Mouse (Mus musculus): ENCODE measurements around the gene Fubp3.

DNA sequence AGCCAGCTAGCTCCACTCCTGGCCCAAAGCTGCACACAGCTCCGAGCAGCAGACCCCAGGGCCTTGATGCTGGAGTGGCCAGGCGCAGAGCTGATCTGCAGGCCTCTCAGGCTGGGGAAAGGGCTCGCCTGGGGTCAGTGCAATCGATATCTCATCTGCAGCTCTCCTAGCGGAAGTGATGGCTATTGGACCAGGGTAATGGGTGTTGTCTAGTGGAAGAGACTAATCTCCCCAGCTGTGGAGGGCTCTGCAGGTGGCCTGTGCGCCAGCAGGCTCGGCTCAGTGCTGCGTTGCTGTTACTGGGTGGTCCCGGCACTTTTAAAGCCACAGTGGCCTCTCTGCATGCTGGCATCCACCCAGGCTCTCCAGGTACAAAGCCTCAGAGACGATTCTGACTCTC, 46.7 kb upstream of the Fubp3 start:
- TF ChIP-seq CTCF (IDR thresholded peaks at IDR 0.05) (no peak), POLR2A (IDR thresholded peaks at IDR 0.05; ENCODE audit: insufficient read depth, low read depth, low read length) (no peak), EP300 (IDR thresholded peaks at IDR 0.05; ENCODE audit: insufficient read depth, low read depth, low read length) (no peak)
